Mouse (Mus musculus) 3134 (cell line): ENCODE data around the gene Scamp3.
A peak's percentile ranks its signal among the peaks of the same experiment; 100 is the strongest.
"Not testable (repeated sequence)": the region's sequence is repeated elsewhere in the genome, so short reads cannot be mapped to it uniquely, and the experiment has no call there.

ENCODE experiments used
- DNase-seq: peaks from one replicate; pipeline ENCODE4 v3.0.0-alpha.2; 2011; ENCODE audit warnings: low spot score; ENCODE audit not compliant: insufficient read length; ENCODE audit errors: extremely low read depth

Scamp3 gene

DNA sequence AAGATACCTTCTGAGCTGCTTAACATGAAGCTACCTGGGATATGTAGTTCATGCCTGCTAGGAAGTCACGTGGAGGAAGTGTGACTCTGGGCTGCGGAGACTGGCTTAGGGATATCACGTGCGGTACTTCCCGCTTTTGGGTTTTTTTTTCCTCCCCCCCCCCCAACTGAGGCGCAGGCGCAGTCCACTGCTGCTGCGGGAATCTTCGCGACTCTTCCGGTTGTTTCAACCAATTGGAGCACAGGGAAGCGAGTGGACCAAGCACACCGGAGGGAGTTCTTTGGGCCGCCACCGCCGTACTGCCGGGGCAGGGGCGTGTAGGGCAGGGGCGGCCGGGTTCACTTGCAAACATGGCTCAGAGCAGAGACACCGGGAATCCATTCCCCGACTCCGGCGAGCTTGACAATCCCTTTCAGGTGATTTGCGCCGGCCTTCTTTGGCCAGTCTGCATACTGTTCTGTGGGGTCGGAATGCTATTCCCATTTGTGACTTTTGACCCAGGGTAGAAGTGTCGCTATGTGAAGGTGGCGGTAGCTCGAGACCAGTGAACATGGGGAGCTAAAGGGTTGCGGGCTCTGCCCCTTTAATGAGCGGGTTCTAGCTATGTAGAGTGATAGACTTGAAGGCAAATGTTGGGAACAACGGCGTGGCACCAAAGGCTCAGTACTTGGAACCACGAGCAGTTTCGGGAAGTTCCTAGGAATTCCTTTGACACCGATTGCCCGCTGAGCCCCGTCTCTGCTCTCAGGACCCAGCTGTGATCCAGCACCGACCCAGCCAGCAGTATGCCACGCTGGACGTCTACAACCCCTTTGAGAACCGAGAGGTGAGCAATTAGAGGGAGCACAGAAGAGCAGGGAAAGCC is at the start of gene Scamp3:
Gene Scamp3 (plus strand): TSS at position 232 of the 865 bp plus-strand sequence.
- peak; percentile 96 for DNase-seq

DNA sequence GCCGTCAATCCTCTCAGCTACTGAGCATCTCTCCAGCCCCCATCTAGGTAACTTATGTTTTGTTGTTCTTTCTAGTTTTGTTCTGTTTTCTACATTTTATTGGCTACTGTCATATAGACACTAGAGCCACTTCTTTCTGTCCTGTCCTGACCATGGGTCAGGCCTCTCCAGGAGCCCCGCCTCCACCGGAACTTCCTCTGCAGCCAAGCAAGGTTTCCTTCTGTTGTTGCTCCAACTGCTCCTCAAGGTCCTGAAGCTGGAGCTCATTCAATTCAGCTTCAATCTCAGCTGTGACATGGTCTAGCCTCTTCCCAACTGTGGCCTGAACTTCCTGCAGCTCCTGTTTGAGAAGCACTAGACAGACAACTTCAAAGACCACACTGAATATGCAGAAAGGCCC is 47.4 kb upstream of the Scamp3 start:
- no peak for DNase-seq

DNA sequence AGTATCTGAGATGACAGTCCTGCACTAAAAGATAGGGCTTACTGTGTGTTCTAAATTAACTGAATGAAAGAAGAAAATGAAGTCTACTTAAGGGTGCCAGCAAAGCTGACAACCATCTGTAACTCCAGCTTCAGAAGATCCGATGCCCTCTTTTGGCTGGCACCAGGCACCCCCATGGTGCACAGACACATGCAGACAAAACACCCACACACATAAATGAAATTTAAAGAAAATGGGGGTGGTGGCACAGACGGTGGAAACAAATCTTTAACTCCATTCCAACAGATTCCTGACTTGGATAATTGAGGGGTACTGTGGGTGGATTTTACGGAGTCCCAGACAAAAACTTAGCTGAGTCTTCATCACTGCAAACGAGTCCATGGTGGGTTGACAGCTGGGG is 45.5 kb upstream of the Scamp3 start:
- no peak for DNase-seq

DNA sequence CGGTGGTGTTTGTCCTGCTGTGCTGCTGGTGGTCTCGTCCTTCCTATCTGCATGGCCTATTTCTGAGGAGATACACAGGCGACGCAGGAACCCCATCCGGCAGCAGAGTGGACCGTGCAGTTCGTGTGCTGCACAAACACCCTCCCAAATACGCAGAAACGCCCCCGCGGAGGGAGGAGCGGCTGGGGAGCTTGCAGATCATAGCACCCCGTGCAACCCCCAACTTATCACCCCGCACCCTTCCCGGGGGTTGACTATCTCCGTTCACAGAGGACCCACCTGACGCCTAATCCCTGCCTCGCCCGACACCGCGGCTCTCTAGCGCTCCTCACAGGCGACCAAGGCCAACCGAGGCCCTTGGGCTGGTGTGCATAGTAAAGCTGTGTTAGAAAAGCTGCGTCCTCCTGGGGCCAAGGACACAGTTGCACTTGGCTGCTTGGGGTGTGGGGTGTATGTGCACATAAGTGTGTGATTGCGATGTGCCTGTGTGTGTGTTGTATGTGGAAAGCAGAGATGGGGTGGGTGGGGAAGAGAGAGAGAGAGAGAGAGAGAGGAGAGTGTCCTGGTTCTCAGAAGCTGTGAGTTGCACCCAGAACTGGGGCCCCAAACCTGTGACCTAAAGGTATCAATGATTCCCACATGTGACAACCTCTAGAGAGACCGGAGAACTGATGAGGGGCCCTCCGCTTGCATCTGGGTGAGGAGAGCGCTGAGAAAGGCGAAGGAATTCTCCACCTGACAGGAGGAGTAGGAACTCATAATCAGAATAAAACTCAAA is 44.8 kb upstream of the Scamp3 start:
- no peak for DNase-seq

DNA sequence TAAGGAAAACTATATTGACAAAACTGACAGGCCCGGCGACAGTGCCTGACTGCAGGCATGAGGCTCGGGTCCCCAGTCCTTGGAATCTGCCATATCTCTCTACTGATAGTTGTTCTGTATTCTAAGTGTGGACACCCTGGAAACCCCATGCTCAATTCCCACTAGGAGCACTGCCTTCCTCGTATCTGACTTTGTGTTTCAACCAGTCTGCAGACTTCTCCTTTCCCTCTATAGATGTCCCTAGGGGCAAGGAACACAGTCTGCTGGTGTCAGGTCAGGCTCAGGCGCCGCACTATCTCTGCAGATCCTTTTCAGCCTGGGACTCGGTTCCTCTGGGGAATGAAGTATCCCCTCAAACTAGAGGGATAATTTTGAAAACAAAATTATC is 44.2 kb upstream of the Scamp3 start:
- DNase-seq: no peak

DNA sequence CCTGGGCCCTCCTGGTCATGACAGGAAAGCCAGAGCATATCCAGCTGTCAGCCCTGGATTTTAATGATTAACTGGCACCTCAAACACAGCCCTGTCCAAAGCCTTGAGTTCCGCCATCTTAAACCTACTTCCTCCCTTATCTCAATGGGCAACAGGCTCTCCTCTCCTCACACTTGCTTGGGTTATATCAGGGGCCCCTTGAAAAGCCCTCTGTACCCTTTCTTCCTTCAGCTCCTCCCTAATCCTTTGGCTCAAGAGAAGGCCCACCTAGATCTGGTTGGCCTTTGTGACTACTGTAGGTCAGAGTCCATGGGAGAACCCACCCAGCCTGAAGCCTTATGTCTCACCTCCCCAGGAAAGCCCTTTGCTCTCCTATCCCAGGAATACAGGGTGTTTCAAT is 43.5 kb upstream of the Scamp3 start:
- no peak for DNase-seq

DNA sequence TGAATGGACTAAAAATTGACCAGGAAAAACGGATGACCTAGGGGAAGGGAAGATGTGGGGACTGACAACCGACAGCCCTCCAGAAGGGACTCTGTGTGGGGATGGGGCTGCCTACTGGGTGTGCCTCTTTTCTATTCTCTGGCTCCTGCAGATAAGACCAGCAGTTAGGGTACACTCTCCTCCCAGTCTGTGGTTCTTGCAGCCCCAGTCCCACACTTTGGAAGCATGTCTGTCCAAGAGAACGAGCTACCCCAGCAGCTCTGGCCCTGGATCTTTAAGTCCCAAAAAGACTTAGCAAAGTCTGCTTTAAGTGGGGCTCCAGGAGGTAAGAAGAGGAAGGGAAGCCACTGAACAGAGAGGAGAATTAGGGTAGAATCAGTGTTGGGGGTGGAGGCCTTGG is 41.3 kb upstream of the Scamp3 start, which contains the start of gene Pklr:
Gene Pklr (plus strand): TSS at position 185 of the 400 bp plus-strand sequence.
- DNase-seq: no peak

DNA sequence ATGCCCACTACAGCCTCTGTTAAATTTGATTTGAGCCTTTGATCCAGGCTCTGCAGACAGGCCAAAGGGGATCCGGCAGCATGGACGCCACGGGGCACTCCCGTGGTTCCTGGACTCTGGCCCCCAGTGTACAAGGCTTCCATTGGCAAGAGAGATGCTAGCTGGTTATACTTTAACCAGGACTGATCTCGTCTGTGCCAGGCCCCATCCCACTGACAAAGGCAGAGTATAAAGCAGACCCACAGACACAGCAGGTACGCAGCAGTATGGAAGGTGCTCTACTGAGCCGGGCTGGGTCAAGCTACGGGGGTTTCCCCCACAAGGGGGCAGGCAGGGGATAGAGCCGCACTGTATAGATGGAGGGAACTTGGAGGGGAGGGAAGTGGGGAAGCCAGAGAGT is 40.9 kb upstream of the Scamp3 start:
- DNase-seq: no peak

DNA sequence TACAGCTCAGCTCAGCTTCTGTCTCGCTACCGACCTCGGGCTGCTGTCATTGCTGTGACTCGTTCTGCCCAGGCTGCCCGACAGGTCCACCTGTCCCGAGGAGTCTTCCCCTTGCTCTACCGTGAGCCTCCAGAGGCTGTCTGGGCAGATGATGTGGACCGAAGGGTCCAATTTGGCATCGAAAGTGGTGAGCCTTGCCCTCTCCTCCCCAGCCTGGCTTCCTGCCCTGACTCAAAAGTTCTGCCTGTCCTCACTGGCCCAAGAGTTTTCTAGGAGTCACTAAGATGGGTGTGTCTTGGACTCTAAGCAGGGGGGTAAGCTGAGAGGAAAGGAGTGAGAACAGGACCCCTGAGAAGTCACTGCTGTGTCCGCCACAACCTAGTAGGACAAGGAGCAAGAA is 32.5 kb upstream of the Scamp3 start:
- no peak for DNase-seq

DNA sequence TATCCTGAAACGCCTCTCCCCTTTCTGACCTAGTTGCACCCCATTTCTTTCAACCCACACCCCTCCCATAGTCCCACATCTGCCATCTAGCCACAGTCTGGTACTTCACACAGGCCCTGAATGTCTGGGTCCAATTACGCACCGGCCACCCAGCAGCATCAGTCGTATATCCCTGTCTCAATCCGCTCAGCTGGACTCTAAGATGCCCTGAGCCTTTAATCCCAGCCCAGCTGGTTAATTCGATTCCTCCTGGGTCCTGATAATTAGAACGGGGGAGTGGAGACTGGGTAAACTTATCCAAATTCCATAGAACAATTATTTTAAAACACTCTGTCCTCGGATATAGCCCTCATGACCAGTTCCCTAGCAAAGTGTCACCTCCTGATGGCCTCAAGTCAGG is 31.7 kb upstream of the Scamp3 start:
- DNase-seq: no peak

DNA sequence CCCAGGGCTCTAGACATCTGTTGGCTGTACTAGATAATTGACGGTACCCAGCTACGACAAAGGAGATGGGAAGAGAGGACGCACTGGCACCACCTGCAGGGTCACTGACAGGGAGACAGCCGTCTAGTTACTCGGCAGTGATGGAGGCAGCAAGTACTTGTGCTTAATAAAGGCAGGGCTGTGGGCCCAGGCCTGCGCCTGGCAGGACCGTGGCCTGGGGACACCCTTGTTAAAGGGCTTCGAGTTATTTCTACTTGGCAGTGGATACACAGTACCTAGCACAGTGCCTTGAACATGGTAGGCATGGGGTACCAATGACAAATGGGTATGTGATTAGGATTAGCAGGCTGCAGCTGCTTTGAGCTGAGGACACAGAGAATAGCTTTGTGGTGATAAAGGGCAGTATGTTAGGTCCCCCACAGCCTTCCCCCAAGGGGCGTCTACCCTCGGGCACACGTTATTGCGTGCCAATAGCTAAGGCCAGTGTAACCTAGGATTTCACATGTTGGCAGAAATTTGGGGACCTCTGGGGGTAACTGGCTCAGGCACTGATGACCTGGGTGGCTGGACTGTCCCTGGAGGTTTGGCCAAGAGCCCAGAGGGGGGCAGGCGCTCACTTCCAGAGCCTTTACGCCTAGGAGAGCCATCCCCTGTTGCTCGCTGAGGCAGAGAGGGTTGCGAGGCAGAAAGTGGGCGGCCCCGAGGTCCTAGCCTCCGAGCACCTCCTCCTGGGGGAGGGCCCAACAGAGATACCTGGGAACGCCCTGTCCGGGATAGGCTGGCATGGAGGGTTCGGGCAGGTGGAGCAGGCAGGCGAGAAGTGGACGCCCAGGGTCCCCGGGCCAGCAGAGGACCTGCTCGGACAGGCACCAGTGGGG is 29.9 kb upstream of the Scamp3 start:
- no peak for DNase-seq

DNA sequence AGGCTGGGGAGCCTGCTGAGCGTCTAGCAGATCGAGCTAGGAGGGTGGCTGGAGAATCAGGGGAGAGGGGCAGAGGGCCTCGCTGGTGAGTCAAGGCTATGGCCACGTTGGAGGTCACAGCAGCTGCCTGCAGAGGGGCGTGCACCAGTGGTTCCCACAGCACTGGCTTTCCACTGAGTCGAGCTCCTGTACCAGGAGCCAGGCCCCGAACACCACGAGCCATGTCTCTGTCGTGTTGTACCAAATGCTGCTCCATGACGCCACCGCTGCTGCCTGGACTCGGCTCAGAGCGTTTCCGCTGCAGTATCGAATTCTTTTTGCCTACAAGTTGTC is 29.3 kb upstream of the Scamp3 start:
- no peak for DNase-seq

DNA sequence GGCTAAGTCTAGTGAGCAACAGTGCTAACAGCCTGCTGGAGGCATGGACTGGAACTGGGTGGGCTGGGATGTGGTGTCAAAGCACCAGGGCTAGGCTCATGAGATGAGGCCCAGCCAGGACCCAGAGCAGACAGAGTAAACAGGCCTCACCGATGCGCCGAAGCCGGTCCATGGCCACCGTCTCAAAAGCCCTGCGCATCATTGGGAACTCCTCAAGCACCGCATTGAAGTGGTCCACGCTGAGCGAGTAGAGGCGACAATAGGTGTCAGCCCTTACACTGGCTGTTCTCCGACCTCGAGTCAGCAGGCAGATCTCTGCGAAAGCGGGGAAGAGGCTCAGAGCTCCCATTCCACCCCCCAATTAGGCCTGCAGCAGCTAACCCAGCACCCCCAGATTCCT is 28.7 kb upstream of the Scamp3 start:
- DNase-seq: no peak

DNA sequence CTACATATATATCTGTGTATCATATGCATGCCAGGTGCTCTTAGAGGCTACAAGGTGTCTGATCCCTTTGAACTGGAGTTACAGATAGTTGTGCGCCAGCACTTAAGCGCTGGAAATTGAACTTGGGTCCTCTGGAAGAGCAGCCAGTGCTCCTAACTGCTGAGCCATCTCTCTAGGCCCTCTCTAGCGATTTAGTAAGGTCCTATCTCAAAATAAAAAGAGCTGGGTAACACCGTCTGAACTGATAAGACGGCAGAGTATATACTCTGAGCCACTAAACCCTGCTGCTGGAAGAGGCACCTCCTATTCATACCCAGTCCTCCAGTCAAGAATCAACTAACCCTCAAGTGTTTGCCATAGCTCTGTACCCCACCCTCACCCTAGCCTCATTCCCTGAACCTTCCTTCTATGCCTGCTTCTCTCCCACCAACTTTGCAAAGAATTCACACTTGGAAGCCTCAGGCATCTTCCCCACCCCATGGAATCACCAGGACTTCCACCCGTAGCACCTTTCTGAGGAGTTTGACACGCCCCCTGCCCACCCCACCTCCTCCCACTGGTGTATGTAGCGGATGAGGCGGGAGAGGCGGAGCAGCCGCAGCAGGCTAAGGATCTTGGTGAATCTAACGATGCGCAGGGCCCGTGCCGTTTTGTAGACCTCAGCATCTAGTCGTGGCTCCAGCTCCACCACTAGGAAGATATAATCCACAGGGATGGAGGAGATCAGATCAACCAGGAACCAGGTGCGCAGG is 25.0 kb upstream of the Scamp3 start:
- DNase-seq: no peak

DNA sequence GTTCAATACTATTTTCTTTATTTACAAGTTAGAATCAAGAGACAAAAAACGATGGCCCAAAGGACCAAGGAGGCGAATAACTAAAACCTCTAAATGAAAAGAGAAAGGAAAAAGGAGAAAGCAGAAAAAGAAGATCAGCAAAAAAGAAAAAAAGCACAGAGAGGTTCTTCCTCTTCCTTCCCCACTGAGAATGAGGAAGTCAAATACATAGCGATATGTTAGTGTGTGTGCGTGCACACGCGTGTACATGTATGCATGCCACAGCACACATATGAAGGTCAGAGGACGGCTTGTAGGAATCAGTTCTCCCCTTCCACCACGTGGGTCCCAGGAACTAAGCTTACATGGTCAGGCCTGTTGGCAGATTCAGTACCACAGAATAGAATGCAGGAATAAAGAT is 20.3 kb upstream of the Scamp3 start:
- DNase-seq: no peak

DNA sequence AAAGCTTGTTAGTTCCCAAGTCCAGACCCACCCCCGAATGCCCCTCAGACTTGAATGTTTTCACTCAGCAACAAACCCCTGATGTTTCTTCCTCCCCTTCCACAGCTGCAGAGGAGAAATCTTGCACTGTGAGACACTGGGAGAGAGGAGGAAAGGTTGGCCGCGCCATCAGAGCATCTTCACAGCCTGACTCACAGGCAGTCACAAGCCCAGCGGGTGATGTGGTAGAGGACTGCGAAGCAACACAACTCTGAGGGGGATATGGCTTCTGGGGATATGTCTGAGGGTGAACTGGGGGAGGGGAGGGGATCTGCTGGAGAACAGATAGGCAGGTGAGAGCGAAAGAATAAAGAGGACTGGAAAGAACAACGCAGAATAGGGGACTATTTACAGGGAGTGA is 18.6 kb upstream of the Scamp3 start:
- no peak for DNase-seq

DNA sequence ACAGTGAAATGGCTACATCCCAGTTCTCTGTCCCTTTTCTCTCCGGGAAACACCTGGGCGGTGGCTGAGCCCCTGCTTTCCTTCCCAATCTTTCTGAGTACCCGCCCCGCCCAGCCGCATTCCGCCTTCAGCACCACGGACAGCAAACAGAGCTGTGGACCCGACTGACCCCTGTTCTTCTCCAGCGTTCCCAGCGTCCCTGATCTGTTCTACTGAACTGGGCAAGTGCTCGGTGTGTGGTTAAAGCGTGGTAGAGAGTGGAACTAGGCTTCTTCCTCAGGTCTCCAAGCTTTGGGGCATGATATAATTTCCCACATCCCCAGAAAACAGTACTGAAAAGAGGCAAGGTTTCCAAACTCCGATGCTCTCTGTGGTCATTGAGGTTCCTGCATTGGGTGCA is 18.1 kb upstream of the Scamp3 start:
- no peak for DNase-seq

DNA sequence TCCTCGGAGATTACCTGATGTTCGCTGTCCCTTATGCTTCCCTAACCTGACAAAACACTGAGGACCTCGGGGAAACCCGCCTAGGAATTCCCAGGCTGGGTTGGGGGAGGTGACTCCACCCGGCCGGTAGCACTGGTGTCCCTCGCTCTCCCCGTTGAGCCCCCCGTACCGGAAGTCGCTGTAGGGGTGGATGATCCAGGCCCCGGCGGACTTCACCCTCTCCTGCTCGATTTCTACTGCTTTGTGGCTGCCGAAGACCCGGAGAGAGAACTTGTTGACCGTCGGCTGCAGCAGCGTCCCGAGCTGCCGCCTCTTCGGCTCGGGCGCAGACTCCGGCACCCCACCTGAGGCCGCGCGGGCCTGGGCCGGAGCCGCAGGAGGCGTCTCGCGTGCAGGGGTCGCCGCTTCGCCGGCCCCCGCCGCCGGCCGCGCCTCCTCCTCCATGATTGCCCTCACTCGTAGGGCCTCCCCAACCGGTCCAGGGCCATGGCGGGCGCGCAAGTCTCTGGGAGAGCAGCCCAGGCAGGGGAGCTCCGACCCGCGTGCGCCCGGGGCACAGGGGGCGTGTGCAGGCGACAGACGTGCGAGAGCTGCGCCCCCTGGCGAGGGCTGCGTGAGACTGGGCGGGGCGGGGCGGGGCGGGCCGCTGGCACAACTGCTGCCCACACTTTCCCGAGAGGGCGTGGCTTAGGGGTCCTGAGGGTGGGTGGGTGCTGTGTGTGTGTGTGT is 17.5 kb upstream of the Scamp3 start, which contains the start of gene Hcn3:
Gene Hcn3 (minus strand): TSS at position 581 of the 729 bp plus-strand sequence.
- no peak for DNase-seq

DNA sequence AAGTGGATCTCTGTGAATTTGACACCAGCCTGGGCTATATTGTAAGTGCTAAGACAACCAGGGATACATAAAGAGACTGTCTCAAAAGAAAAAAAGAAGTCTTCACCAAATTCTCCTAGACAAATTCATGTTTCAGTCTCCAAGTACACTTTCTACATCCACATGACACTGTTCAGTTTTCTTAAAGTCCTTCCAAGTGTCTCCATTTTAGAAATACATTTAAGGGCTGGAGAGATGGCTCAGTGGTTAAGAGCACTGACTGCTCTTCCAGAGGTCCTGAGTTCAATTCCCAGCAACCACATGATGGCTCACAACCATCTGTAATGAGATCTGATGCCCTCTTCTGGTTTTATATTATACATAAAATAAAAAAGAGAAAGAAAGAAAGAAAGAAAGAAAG is 16.1 kb upstream of the Scamp3 start:
- not testable (repeated sequence) for DNase-seq

DNA sequence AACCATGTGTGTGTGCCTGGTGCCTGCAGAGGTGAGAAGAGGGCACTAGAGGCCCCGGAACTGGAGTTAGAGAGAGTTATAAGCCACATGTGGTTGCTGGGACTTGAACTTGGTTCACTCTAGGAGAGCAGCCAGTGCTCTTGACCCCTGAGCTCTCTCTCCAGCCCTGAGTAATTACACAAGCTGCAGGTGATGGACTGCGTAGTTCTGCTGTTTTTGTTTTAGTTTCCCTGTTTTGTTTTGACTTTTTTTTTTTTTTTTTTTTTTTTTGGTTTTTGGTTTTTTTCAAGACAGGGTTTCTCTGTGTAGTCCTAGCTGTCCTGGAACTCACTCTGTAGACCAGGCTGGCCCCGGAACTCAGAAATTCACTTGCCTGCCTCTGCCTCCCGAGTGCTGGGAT is 15.5 kb upstream of the Scamp3 start:
- DNase-seq: no peak
